Mouse (Mus musculus): ENCODE measurements at regions not wholly inside any gene's neighbourhood (a gene's known extent, or its start where the extent isn't known, plus 50 kb on each side); places are given as distances from the start of the nearest gene placed in this dataset.

DNA sequence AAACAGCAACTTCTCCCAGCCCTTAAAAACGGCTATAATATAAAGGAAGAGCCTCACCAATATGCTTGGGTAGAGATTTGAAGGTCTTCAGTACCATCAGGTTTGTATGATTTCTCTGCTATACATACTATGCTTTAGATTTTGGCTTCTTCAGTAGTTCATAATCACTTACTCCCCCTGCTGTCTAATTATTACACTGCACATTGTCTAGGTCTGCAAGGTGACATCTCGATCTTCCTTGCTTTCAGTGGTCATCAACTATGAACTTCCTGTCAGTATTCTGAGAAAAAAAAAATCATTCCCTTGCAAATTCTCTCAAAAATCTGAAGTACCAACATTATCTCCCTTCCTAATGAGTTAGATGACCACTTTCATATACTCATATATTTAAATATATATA lies 225.4 kb upstream of the Galnt5 start:
- no peak for TF ChIP-seq POLR2A (IDR thresholded peaks at IDR 0.05; ENCODE audit: low read depth, low read length)
- no peak for TF ChIP-seq CTCF (IDR thresholded peaks at IDR 0.05; ENCODE audit: borderline replicate concordance, insufficient read depth, low read length)

GRCm38 (mm10) chr2:57776154-57776553 lies 221.5 kb upstream of the Galnt5 start:
- no peaks in the 10 kb centered on the region for H3K4me1 ChIP-seq (ENCODE audit: control insufficient read depth, insufficient read depth, low read length)
- no peak overlapping the region for H3K27ac ChIP-seq (ENCODE audit: insufficient read depth, low read length)
- H3K4me3 ChIP-seq (ENCODE audit: insufficient read depth, low read length) = no peak overlapping the region
- TF ChIP-seq CTCF (IDR thresholded peaks at IDR 0.05; ENCODE audit: borderline replicate concordance, insufficient read depth, low read length) (no peak), POLR2A (IDR thresholded peaks at IDR 0.05; ENCODE audit: low read depth, low read length) (no peak)

More for the DNA sequence above, 225.4 kb upstream of the Galnt5 start:
- H3K4me1 ChIP-seq (ENCODE audit: control insufficient read depth, insufficient read depth, low read length) = no peaks in the 10 kb centered on the region
- H3K4me3 ChIP-seq (ENCODE audit: insufficient read depth, low read length) = no peak overlapping the region
- no peak overlapping the region for H3K27ac ChIP-seq (ENCODE audit: insufficient read depth, low read length)

GRCm38 (mm10) chr2:57780836-57781235 lies 216.8 kb upstream of the Galnt5 start:
- no peak overlapping the region for H3K27ac ChIP-seq (ENCODE audit: insufficient read depth, low read length)
- H3K4me1 ChIP-seq (ENCODE audit: control insufficient read depth, insufficient read depth, low read length) = no peaks in the 10 kb centered on the region
- no peak overlapping the region for H3K4me3 ChIP-seq (ENCODE audit: insufficient read depth, low read length)
- no peak for TF ChIP-seq POLR2A (IDR thresholded peaks at IDR 0.05; ENCODE audit: low read depth, low read length)
- TF ChIP-seq CTCF (IDR thresholded peaks at IDR 0.05; ENCODE audit: borderline replicate concordance, insufficient read depth, low read length) = no peak

DNA sequence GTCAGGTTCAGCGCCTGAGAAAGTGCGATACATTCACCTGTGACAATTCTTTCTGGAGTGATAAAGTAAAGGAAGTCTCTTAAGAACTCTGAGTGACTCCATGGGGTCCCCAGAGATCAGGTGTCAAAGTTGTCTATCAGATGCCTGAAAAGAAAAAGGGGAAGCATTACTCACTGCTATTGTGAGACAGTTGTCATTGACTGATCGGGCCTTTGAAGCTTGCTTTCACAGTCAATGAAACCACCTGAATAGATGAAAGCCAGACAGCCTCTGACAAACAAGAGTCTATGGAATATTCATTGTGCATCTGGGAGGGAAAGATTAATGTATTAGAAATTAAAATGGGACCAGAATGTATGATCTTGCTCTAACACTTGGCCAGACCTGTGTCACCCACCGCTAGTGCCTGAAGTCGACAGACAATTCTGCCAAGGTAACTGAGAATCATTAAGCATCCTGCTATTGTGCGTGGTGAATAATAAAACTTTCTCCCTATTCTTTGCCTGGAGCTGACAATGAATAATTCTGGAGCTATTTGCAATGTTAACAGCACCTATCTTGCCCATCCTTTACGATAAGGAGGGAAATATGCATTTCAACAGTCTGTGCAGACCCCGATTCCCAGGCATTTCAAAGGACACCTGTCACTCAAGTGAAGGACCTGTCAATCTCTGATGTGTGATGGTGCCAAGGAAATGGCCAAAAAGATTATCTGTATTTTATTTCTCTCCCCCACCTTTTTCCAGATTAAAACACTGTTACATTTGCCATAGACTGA lies 204.0 kb upstream of the Galnt5 start:
- H3K4me3 ChIP-seq (ENCODE audit: insufficient read depth, low read length) = no peak overlapping the region
- no peak for TF ChIP-seq POLR2A (IDR thresholded peaks at IDR 0.05; ENCODE audit: low read depth, low read length)
- no peak for TF ChIP-seq CTCF (IDR thresholded peaks at IDR 0.05; ENCODE audit: borderline replicate concordance, insufficient read depth, low read length)
- H3K27ac ChIP-seq (ENCODE audit: insufficient read depth, low read length) = no peak overlapping the region
- no peaks in the 10 kb centered on the region for H3K4me1 ChIP-seq (ENCODE audit: control insufficient read depth, insufficient read depth, low read length)

GRCm38 (mm10) chr2:57799279-57799678 lies 198.4 kb upstream of the Galnt5 start:
- Histone ChIP-seq H3K4me1 (ENCODE audit: control insufficient read depth, insufficient read depth, low read length) (no peaks in the 10 kb centered on the region), H3K27ac (ENCODE audit: insufficient read depth, low read length) (no peak overlapping the region), H3K4me3 (ENCODE audit: insufficient read depth, low read length) (no peak overlapping the region)
- TF ChIP-seq CTCF (IDR thresholded peaks at IDR 0.05; ENCODE audit: borderline replicate concordance, insufficient read depth, low read length) (no peak), POLR2A (IDR thresholded peaks at IDR 0.05; ENCODE audit: low read depth, low read length) (no peak)

DNA sequence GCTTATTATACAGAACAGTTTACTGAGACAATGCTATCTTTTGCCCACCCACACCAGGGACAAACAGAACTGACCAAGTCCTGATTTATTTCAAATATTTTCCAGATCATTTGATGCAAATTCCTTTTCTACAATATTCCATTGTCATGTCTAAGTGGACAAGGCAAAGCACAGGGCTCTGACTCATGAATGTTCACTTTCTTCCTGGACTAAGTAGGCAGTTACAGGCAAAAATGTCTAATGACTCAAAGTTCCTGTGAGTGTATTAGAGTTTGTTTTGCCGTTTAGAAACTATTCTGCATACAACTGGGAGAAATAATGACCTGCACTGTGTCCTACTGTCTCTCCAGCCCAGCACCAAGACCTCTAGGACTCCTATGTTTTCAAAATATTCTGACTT lies 189.8 kb upstream of the Galnt5 start:
- Histone ChIP-seq H3K4me1 (ENCODE audit: control insufficient read depth, insufficient read depth, low read length) (no peaks in the 10 kb centered on the region), H3K27ac (ENCODE audit: insufficient read depth, low read length) (no peak overlapping the region), H3K4me3 (ENCODE audit: insufficient read depth, low read length) (no peak overlapping the region)
- TF ChIP-seq POLR2A (IDR thresholded peaks at IDR 0.05; ENCODE audit: low read depth, low read length) = no peak

GRCm38 (mm10) chr2:57812996-57813395 lies 184.7 kb upstream of the Galnt5 start:
- Histone ChIP-seq H3K4me3 (ENCODE audit: insufficient read depth, low read length) (no peak overlapping the region), H3K27ac (ENCODE audit: insufficient read depth, low read length) (no peak overlapping the region), H3K4me1 (ENCODE audit: control insufficient read depth, insufficient read depth, low read length) (no peaks in the 10 kb centered on the region)
- no peak for TF ChIP-seq POLR2A (IDR thresholded peaks at IDR 0.05; ENCODE audit: low read depth, low read length)
- no peak for TF ChIP-seq CTCF (IDR thresholded peaks at IDR 0.05; ENCODE audit: borderline replicate concordance, insufficient read depth, low read length)

GRCm38 (mm10) chr2:57820343-57820742 lies 177.3 kb upstream of the Galnt5 start:
- H3K4me3 ChIP-seq (ENCODE audit: insufficient read depth, low read length) = no peak overlapping the region
- H3K4me1 ChIP-seq (ENCODE audit: control insufficient read depth, insufficient read depth, low read length) = no peaks in the 10 kb centered on the region
- TF ChIP-seq CTCF (IDR thresholded peaks at IDR 0.05; ENCODE audit: borderline replicate concordance, insufficient read depth, low read length) = no peak
- no peak for TF ChIP-seq POLR2A (IDR thresholded peaks at IDR 0.05; ENCODE audit: low read depth, low read length)
- no peak overlapping the region for H3K27ac ChIP-seq (ENCODE audit: insufficient read depth, low read length)

- TF ChIP-seq CTCF (IDR thresholded peaks at IDR 0.05; ENCODE audit: borderline replicate concordance, insufficient read depth, low read length) = no peak
- no peak for TF ChIP-seq POLR2A (IDR thresholded peaks at IDR 0.05; ENCODE audit: low read depth, low read length)
- Histone ChIP-seq H3K4me3 (ENCODE audit: insufficient read depth, low read length) (no peak overlapping the region), H3K4me1 (ENCODE audit: control insufficient read depth, insufficient read depth, low read length) (no peaks in the 10 kb centered on the region), H3K27ac (ENCODE audit: insufficient read depth, low read length) (no peak overlapping the region)
Observed at GRCm38 (mm10) chr2:57820923-57821322, 176.8 kb upstream of the Galnt5 start.

DNA sequence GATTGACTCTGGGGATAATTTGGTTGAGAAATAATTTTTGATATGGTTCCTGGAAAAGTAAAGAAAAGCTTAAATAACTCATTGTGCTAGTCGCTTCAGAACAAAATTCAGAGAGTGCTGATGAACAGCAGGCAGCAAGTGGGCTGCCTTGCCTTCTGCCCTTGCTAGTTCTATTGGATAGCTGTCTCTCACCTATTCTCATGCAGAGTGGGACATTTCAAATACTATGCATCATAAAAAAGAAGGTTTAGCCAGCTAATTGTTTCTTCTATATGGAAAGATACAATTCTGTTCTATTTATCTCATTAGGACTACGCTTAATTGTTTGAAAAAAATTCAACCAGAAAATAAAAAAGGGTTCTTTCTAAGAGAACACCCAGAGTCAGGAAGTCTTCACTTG lies 169.4 kb upstream of the Galnt5 start:
- TF ChIP-seq CTCF (IDR thresholded peaks at IDR 0.05; ENCODE audit: borderline replicate concordance, insufficient read depth, low read length) (no peak), POLR2A (IDR thresholded peaks at IDR 0.05; ENCODE audit: low read depth, low read length) (no peak)
- Histone ChIP-seq H3K4me3 (ENCODE audit: insufficient read depth, low read length) (no peak overlapping the region), H3K4me1 (ENCODE audit: control insufficient read depth, insufficient read depth, low read length) (0 out of 2 replicates have a peak, but pooled peaks cover 2% of the 10 kb centered on the region), H3K27ac (ENCODE audit: insufficient read depth, low read length) (no peak overlapping the region)

Data from embryonic fibroblast, embryonic 13.5 days (primary cell).